Mouse (Mus musculus) hindlimb bud, embryonic 11.5 days (tissue): ENCODE measurements around the gene Lrrfip2.

Experiments
- DNase-seq: peaks from one replicate; pipeline ENCODE4 v3.0.0-alpha.2; 2012; ENCODE audit warnings: low read depth, low spot score; ENCODE audit errors: extremely low spot score

Gene Lrrfip2

GRCm38 (mm10) chr9:111275156-111275555 lies 157.8 kb downstream of the Lrrfip2 start:
- DNase-seq = no peak
